9 mouse cellular contexts compared by ENCODE assay signal in genomic region chr4:32826925-32827324, GRCm38 (mm10). TPM values are rescaled to one million over a fixed set of nuclear protein-coding genes. Genes with fewer than 3 reads are reported as not detected.
A peak's percentile ranks its signal among the peaks of the same experiment; 100 is the strongest.
DNase-seq lines count a peak whose midpoint lies in the region; ATAC-seq lines count a peak whose summit lies in the region.
"Had no signal": no experiment of that assay in that cellular context is flagged by ENCODE, and none has a peak within 500 bp of the region (broad histone marks: within the 10 kb centered on the region; RNA-seq: fewer than 3 reads in every experiment).

No protein-coding gene starts in this region.

- no peak overlapping the region for H3K4me2 ChIP-seq in midbrain, embryonic 13.5 days (replicated peaks)
- no peak overlapping the region for H3K4me2 ChIP-seq in forebrain, embryonic 16.5 days (ENCODE audit: low read length)

- peak; percentile 40; the same call in 1 of the 2 replicates for ATAC-seq in midbrain, embryonic 13.5 days
- peak; percentile 79 for ATAC-seq in forebrain, embryonic 16.5 days
- no peak for ATAC-seq in erythroid progenitor cell, adult 5-6 weeks (replicated peaks; ENCODE audit: low FRiP score, poor library complexity, severe bottlenecking)
- no peak for ATAC-seq in megakaryocyte, adult 5-6 weeks (ENCODE audit: poor library complexity, severe bottlenecking)

- no peaks in the 10 kb centered on the region for H3K9me3 ChIP-seq in midbrain, embryonic 13.5 days
- H3K9me3 ChIP-seq in midbrain, embryonic 10.5 days (replicated peaks) = no peaks in the 10 kb centered on the region
- H3K9me3 ChIP-seq in forebrain, embryonic 16.5 days (ENCODE audit: control insufficient read depth, low read length) = no peaks in the 10 kb centered on the region

- H3K27ac ChIP-seq in midbrain, embryonic 13.5 days = 0 out of 2 replicates have a peak overlapping the region, but pooled peaks have one; percentile 2
- H3K27ac ChIP-seq in midbrain, embryonic 10.5 days (replicated peaks) = no peak overlapping the region
- 0 out of 2 replicates have a peak overlapping the region, but pooled peaks have one; percentile 4 for H3K27ac ChIP-seq in forebrain, embryonic 16.5 days (ENCODE audit: low read length)

- no peak overlapping the region; the same call in 1 of the 2 replicates for H3K9ac ChIP-seq in midbrain, embryonic 13.5 days (replicated peaks)
- no peak overlapping the region for H3K9ac ChIP-seq in forebrain, embryonic 16.5 days (replicated peaks; ENCODE audit: low read depth, low read length)

- H3K4me3 ChIP-seq in midbrain, embryonic 13.5 days (replicated peaks) = no peak overlapping the region
- H3K4me3 ChIP-seq in midbrain, embryonic 10.5 days = no peak overlapping the region
- no peak overlapping the region for H3K4me3 ChIP-seq in forebrain, embryonic 16.5 days (replicated peaks; ENCODE audit: low read length)

- 61% methylated on average over 7 of the region's 7 CpGs for WGBS in midbrain, embryonic 13.5 days
- WGBS in midbrain, embryonic 10.5 days = 74% methylated on average over 7 of the region's 7 CpGs
- WGBS in forebrain, embryonic 16.5 days = 27% methylated on average over 7 of the region's 7 CpGs

- peaks cover 7% of the 10 kb centered on the region for H3K4me1 ChIP-seq in midbrain, embryonic 13.5 days (replicated peaks)
- H3K4me1 ChIP-seq in midbrain, embryonic 10.5 days = no peaks in the 10 kb centered on the region
- H3K4me1 ChIP-seq in forebrain, embryonic 16.5 days (replicated peaks; ENCODE audit: control insufficient read depth, insufficient read depth, low read length) = peaks cover 9% of the 10 kb centered on the region

- peak; percentile 23 for DNase-seq in gastrocnemius, adult 18-20 months (ENCODE audit: low spot score)
- no peak for DNase-seq in gastrocnemius, postnatal 36 days
- no peak for DNase-seq in midbrain, embryonic 10.5 days (ENCODE audit: low spot score)
- peak; percentile 26 to 27 for DNase-seq in layer of hippocampus, postnatal 14 days (ENCODE audit: low spot score in 2 of 2)
- DNase-seq: spleen, adult 18-20 months had no signal

- H3K36me3 ChIP-seq in midbrain, embryonic 13.5 days = peaks cover 16% of the 10 kb centered on the region
- H3K36me3 ChIP-seq in midbrain, embryonic 10.5 days = peaks cover 25% of the 10 kb centered on the region
- no peaks in the 10 kb centered on the region for H3K36me3 ChIP-seq in forebrain, embryonic 16.5 days (ENCODE audit: control insufficient read depth, insufficient read depth)

- no peaks in the 10 kb centered on the region for H3K27me3 ChIP-seq in midbrain, embryonic 13.5 days
- no peaks in the 10 kb centered on the region for H3K27me3 ChIP-seq in midbrain, embryonic 10.5 days (ENCODE audit: low read depth, poor library complexity, severe bottlenecking)
- no peaks in the 10 kb centered on the region for H3K27me3 ChIP-seq in forebrain, embryonic 16.5 days (replicated peaks; ENCODE audit: control insufficient read depth, insufficient read depth, low read length)

- intact Hi-C loops in gastrocnemius, postnatal 36 days (cut with DNase I) = no loop called here

RNA-seq across cellular contexts. Expression of gene Lyrm2, which starts 26.9 kb away (rescaled TPM):
- total RNA-seq in gastrocnemius, adult 18-20 months (2021) = 10 to 100 TPM; 23.0 to 24.9 TPM
- total RNA-seq in gastrocnemius, postnatal 36 days (2021) = 10 to 100 TPM; 19.8 to 23.1 TPM
- polyA plus RNA-seq in midbrain, embryonic 13.5 days (2015; fragmentation: Nextera tagmentation; extraction: Ambion mirVana) = 178 and 192 TPM in 2 replicates
- polyA plus RNA-seq in midbrain, embryonic 10.5 days (2016; fragmentation: Nextera tagmentation; extraction: Ambion mirVana) = 124 and 142 TPM in 2 replicates
- 118 and 123 TPM in 2 replicates for polyA plus RNA-seq in forebrain, embryonic 16.5 days (2015; fragmentation: Nextera tagmentation; extraction: Ambion mirVana)
- total RNA-seq in layer of hippocampus, postnatal 14 days (2021) = 10 to 100 TPM; 38.7 to 41.5 TPM
- 14.1 and 21.4 TPM in 2 replicates for total RNA-seq in erythroid progenitor cell, adult 5-6 weeks (2015; ENCODE audit: low replicate concordance)
- total RNA-seq in erythroid progenitor cell, adult 5-6 weeks (2017; ENCODE audit: low replicate concordance) = 8.6 and 12.8 TPM in 2 replicates
- total RNA-seq in megakaryocyte, adult 5-6 weeks (2015) = 32.5 and 46.5 TPM in 2 replicates
- 71.2 and 77.3 TPM in 2 replicates for total RNA-seq in megakaryocyte, adult 5-6 weeks (2017)

Comparison
In these comparisons a context has a peak if more than half of its experiments do, and no peak if none do; other contexts are left out.
1. DNase-seq: peak in gastrocnemius, adult 18-20 months (single experiment) and layer of hippocampus, postnatal 14 days (2 of 2); none in gastrocnemius, postnatal 36 days (0 of 2) and midbrain, embryonic 10.5 days (single experiment).
2. ATAC-seq: peak in midbrain, embryonic 13.5 days (single experiment) and forebrain, embryonic 16.5 days (single experiment); none in erythroid progenitor cell, adult 5-6 weeks (single experiment) and megakaryocyte, adult 5-6 weeks (single experiment).